Mouse (Mus musculus): ENCODE measurements around the gene Sgcg. TPM values are rescaled to one million over a fixed set of nuclear protein-coding genes. Genes with fewer than 3 reads are reported as not detected.

Sgcg gene
- polyA plus RNA-seq, 2 experiments from 2014 or later: not detected

DNA sequence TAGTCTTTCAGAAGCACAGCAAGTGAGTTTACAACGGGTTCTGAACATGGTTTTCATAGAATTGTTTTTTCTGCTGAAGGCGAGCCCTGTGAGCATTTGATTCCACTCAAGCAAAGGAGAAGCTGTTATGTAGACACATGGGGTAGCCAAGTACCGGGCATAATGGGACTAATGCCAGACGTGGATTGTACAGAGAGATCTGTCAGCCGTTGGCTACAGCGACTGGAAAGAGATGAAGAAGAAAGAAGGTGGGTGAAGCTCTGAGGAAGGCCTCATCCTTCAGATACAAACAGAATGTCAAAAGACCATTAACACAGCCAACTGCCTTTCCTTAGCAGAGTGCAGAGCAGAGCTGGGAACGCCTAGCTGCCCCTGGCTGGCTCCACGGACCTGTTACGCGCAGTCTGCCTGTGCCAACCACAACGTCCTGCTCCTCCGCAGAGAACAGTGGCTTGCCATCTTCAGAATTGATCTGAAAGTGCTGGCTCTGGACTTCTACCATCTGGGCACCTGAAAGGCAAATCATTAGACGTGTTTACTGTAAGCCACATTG lies 26.2 kb downstream of the Sgcg start:
- no peak for ATAC-seq

DNA sequence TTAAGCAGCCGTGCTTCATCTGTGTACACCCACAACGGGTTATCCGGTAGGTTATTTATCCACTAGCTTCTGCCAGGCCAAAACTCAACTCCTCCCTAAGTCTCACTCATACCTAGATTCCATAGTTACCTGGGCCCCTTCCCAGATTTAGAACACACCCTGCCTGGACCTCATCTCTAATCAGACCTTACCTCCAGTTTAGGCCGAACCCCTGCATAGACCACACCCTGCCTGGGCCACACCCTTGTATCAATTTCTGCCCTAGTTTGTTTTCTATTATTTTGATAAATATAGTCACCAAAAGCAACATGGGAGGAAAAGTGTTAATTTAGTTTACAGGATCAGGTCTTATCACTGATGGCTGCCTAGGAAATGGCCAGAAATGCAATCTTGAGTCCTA lies 28.1 kb downstream of the Sgcg start:
- no peak for ATAC-seq

DNA sequence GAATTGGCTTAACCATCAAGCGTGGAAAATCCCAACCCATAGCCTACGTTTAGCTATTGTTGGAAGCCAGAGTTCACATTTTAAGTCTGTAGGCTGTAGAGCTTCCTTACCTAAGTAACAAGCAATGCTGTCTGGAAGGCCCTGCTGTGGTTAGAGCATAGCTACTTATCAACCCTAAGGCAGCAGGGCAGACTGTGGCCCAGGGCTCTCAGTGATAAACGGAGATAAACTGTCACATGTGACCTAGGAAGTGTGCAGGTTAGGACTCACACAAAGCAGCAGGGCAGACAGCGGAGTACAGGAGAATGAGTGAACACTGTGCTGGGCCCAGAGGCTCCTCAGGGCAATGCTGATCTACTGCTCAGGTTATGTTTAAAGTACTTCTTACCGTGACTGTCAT lies 28.5 kb downstream of the Sgcg start:
- no peak for ATAC-seq

DNA sequence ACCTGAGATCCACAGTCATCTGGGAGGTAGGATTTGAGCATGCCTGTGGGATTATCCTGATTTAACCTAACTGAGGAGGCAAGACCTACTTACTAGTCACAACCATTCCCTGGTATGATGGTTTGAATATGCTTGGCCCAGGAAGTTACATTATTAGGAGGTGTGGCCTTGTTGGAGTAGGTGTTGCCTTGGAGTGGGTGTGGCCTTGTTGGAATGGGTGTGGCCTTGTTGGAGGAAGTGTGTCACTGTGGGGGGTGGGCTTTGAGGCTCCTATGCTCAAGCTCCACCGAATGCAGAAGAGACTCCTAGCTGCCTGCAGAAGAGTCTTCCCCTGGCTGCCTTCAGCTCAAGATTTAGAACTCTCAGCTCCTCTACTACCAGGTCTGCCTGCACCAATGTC lies 32.1 kb downstream of the Sgcg start:
- ATAC-seq: no peak

DNA sequence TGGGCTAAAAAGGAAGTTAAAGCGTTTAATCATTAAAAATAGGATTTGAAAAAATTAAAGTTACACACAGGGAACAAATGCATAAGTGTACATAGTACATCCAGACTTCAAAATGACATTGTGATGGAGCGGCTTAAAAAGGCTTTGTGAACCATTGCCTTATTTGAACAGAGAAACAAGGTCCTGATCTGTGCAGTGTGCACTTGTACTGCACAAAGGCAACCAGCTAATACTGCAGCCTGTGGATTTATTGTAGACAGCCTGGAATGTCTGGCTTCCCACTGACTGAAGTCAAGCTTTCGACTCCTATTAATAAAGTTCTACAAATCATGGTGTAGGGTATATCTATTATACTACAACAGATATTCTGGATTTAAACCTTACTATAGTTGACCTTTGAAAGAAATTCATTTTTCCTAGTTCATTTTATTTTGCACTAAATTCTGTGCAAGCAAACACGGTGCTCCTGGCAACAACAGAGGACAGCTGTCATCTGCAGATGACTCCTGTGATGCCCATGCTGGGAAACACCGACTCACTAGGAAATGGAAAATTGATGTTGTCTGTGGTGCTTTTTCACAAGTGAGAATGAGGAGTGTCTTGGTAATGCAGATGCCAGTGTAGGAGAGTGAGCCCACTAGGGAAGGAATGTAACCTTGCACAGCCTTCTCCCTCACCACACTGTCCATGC lies 33.8 kb downstream of the Sgcg start:
- no peak for ATAC-seq

DNA sequence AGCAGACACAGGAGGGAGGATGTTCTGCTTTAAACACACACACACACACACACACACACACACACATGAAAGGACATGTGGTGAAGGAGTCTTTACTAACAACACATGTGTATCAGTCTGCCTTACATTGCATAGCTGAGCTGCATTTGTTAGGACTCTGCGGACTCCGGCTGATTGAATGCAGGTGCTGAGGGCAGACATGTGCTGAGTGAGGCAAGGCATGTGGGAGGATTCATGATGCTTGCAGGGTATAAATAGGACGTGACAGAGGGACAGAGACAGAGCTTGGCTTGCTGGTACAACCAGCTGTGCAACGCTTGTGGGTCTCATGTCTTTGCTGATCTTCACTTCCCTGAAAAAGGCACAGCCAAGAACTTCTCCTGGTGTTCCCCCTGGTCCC lies 34.5 kb downstream of the Sgcg start:
- ATAC-seq: no peak

DNA sequence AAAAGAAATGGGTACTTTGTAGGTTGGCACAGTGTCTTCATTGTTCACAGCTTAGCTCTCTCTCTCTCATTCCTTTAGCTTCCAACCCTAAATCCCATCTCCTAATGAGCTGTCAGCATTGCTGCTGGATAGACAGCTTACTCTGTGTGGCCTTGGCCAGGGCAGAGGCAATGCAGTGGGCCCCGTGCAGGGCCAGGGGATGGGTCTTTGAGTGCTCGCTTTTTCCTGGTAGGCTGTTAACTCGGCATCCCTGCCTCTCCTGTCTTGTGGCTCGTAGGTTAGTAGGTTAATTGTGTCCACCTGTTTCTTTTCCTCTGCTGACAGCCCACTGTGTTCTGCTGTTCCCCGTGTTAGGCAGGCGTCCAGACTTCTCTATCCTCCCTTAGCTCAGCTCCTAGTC lies 35.8 kb downstream of the Sgcg start:
- ATAC-seq: no peak

DNA sequence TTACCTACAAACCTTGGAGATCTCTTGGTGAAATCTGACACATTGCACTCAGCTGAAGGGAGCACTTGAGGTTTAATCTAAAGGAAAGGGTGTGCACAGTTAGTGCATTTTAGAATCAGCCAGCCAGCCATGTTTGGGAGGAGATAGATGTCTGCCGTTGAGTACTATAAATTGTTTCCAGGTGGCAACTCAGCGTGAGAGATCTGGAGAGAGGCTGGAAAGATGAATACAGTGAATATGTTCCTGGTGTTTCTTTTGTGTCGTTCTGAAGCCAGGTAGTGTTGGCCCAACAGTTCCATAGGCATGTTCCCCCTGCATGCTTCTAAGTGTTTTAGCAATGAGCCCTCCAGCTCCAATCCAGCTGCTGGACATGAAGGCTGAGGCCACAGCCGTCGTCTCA lies 37.1 kb downstream of the Sgcg start:
- ATAC-seq: no peak

DNA sequence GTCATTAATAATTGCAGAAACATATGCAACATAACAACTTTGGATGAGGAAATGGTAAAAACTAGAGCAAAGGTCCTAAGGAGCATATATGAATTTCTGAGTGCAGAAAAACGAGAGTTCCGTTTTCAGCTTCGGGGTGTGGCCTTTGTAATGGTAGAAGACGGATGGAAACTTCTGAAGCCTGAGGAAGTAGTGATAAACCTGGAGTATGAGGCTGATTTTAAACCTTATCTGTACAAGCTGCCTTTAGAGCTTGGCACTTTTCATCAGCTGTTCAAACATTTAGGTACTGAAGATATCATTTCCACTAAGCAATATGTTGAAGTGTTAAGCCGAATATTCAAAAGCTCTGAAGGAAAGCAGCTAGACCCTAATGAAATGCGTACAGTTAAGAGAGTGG lies 46.5 kb downstream of the Sgcg start:
- ATAC-seq: no peak

DNA sequence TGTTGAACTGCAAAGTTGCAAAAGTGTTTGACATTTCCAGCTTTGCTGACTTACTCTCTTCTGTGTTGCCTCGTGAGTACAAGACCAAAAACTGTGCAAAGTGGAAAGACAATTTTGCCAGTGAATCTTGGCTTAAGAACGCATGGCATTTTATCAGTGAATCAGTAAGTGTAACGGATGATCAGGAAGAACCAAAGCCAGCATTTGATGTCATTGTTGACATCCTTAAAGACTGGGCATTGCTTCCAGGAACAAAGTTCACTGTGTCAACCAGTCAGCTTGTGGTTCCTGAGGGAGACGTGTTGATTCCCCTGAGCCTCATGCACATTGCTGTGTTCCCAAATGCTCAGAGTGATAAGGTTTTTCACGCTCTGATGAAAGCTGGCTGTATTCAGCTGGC lies 48.2 kb downstream of the Sgcg start:
- ATAC-seq: no peak

DNA sequence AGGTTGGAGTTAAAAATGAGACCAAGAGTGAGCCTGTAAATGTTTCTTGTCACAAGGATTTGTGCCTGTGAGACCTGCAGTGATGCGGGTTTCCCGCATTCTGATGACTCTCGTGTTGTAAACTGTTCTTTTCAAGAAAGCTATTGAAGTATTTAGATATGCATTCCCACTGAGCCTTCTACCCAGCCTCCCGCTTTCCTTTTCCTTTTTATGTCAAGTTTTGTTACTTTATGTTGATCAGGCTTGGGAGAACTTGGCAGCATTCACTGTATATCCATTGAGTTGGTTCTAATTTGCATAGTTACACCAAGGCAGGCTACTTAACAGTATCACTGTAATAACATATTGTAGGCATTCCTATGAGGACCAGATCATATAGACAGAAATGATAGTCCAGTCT lies 63.9 kb downstream of the Sgcg start:
- ATAC-seq: no peak

DNA sequence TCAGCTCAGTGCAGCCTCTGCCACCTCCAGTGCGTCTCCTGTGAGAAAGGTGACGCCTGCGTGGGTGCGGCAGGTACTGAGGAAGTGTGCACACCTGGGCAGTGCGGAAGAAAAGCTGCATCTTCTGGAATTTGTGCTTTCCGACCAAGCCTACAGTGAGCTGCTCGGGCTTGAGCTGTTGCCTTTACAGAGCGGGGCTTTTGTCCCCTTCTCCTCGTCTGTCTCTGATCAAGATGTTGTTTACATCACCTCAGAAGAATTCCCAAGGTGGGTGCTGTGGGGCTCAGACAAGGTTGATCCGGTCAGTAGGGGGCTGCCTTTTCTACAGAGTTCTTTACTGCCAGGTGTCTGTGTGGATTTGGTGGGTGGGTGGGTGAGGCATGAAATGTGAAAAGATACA lies 66.0 kb downstream of the Sgcg start:
- ATAC-seq: no peak

DNA sequence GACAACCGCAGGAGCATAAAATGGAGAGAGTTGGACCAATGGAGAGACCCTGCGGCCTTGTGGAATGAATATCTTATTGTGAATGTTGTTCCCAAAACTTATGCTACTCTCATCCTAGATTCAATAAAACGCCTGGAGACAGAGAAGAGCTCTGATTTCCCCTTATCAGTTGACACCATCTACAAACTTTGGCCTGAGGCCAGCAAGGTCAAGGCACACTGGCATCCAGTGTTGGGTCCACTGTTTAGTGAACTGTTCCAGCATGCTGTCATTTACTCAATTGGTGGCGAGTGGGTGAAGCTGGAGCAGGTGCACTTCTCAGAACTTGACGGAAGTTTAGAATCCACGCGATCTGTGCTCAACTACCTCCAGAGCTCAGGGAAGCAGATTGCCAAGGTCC lies 66.4 kb downstream of the Sgcg start:
- ATAC-seq: no peak

DNA sequence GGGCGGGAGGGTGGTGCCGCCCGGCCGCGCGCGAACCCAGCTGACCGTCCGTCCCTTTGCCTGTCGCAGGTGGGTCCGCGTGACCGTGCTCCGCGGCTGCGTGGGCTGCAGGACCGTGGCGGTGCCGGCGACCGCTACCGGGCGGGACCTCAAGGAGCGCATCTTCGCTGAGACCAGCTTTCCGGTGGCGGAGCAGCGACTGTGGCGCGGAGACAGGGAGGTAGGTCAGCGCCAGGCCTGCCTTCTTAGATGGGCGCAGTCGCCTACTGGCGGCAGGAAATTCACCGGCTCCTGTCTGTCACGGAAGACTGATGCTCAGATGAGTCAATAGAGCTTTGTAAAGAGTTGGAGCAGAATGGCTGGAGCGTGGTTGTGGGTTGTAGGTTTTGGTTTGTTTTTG lies 85.1 kb downstream of the Sgcg start:
- peak; percentile 64 for ATAC-seq

DNA sequence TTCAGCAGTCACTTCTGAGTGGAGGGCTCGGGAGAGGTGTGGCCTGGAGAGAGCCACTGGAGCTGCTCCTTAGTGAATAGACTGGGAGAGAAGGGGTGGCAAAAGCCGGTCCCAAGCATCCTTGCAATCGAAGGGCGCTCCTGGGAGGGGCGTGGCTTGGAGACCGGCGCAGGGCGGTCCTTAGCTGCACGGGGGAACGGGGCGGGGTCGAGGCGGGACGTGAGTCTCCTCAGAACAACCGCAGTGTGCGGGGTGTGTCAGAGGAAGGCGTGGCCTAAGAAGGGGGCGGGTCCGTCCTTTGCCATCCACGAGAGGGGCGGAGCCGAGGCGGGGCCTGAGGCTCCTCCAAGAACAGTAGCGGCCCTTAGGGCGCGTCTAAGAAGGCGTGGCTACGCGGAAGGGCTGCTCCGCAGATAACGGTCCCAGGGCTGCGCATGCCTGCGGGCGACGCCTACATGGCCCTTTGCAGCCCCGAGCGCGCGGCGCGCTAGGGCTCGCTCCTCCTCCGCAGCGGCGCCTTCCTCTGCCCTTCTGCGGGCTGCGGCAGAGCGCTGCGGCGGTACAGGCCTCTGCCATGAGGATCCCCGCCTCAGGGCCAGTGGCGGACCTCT lies 85.6 kb downstream of the Sgcg start:
- peak; percentile 92 for ATAC-seq

DNA sequence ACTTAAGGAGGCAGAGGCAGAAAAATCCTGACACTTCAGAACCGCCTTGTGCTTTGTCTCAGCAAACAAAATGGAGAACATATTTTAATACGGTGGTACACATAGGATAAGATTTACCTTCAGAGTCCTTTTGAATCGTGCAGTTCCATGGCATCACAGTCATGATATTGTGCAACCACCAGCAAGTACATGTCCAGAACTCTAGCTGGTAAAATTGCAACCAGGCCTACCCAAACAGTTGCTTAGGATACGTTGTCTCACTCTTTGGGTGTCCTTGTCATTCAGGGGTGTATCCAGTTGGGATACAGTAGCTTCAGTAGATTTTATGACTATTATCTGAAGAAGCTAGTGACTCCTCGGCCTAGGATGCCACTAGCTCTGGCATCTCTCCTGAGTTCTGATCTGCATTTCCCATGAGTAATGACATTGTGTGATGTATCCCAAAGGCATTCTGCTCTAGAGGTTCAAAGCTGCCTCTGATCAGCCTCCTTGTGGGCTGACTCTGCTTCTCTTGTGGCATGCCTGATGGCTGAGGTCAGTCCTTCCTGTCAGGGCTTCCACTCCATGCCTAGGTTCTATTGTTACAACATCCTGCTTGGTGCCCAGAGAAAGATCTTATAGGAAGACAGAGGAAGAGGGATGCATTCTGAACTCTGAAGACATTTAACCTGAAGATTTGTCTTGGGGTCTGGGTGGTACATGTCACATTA lies 86.9 kb downstream of the Sgcg start:
- ATAC-seq: no peak

Other genes starting within 250 kb of the Sgcg start
- gene Tnfrsf19, start 212.0 kb downstream of the Sgcg start, polyA plus RNA-seq (2017; shearing (Covaris generic)): not detected
- 1 to 10 TPM; 6.6 to 6.9 TPM for gene Sacs, start 120.0 kb downstream of the Sgcg start, polyA plus RNA-seq (2017; shearing (Covaris generic))
- gene Arl11, start 51.3 kb upstream of the Sgcg start, polyA plus RNA-seq (2017; shearing (Covaris generic)): under 1 TPM; 0.60 to 0.65 TPM
- gene Ebpl, start 101.9 kb upstream of the Sgcg start, polyA plus RNA-seq (2017; shearing (Covaris generic)): 10 to 100 TPM in 1 of 2 experiments, 1 to 10 TPM in 1; 6.7 to 10.3 TPM
- gene Kpna3, start 181.4 kb upstream of the Sgcg start, polyA plus RNA-seq (2017; shearing (Covaris generic)): 10 to 100 TPM; 40.5 to 42.7 TPM

Data from activated CD4-positive, CD25-positive, alpha-beta regulatory T cell, adult 4 months (primary cell).